Mouse (Mus musculus) ES-E14 (cell line): ENCODE measurements at regions not wholly inside any gene's neighbourhood (a gene's known extent, or its start where the extent isn't known, plus 50 kb on each side); places are given as distances from the start of the nearest gene placed in this dataset.

Source experiments
- CHD2 ChIP-seq: IDR thresholded peaks from 2 replicates; pipeline ENCODE4 v1.6.1; 2014; ENCODE audit warnings: mild to moderate bottlenecking, low read depth, low read length, inconsistent platforms
- HCFC1 ChIP-seq: IDR thresholded peaks from 2 replicates; pipeline ENCODE4 v1.6.1; 2012; ENCODE audit warnings: low read length, inconsistent platforms, borderline replicate concordance; ENCODE audit not compliant: insufficient read depth
- MAFK ChIP-seq: IDR thresholded peaks from 2 replicates; pipeline ENCODE4 v1.6.1; 2014; ENCODE audit warnings: mild to moderate bottlenecking, low read depth, low read length, inconsistent platforms; ENCODE audit not compliant: insufficient read depth
- ZC3H11A ChIP-seq: IDR thresholded peaks from 2 replicates; pipeline ENCODE4 v1.6.1; 2012; ENCODE audit warnings: low read depth, mild to moderate bottlenecking, inconsistent platforms, low read length, borderline replicate concordance
- ZNF384 ChIP-seq: IDR thresholded peaks from 2 replicates; pipeline ENCODE4 v1.6.1; 2012; ENCODE audit warnings: low read depth, low read length, inconsistent platforms

GRCm38 (mm10) chr15:71243539-71243938, 2590.8 kb upstream of the Gm6569 start:
- TF ChIP-seq HCFC1 (no peak), MAFK (no peak), ZC3H11A (no peak), ZNF384 (no peak), CHD2 (no peak)
